Mouse (Mus musculus): ENCODE results near the gene Fam126a.

DNA sequence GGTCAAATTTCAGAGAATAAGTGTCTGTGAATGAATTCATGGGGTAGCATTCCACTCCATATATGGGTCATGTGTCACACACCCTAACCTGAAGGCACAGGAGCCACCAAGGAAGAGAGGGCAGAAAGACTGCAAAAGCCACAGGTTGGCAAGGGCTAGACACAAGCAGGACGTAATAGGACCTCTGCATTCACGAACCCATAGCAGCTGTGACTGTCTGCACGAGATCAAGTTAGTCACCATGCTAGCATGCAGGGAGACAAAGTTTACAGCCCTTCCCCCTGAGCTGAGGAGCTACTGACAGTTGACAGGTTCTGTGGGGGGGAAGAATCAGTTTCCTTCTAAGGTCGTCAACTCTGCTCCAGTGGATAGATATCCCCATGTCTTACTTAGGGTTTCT is 33.1 kb upstream of the Fam126a start:
- TF ChIP-seq CTCF (IDR thresholded peaks at IDR 0.05; ENCODE audit: borderline replicate concordance, insufficient read depth, low read depth, low read length) (no peak), POLR2A (IDR thresholded peaks at IDR 0.05; ENCODE audit: borderline replicate concordance, insufficient read depth, low read length) (no peak)
